Mouse (Mus musculus): ENCODE results near the gene Mknk1. TPM values are rescaled to one million over a fixed set of nuclear protein-coding genes. Genes with fewer than 3 reads are reported as not detected.
A peak's percentile ranks its signal among the peaks of the same experiment; 100 is the strongest.

Mknk1 gene
- 10 to 100 TPM; 34.9 to 45.5 (median 39.6) TPM for total RNA-seq (2022)

- DNase-seq (ENCODE audit: low spot score in 2 of 2) = peak; percentile 72 to 91
These were observed at the start of gene Mknk1 for GRCm38 (mm10) chr4:115838696-115839641. Gene Mknk1 (plus strand): TSS chr4:115839198.

DNA sequence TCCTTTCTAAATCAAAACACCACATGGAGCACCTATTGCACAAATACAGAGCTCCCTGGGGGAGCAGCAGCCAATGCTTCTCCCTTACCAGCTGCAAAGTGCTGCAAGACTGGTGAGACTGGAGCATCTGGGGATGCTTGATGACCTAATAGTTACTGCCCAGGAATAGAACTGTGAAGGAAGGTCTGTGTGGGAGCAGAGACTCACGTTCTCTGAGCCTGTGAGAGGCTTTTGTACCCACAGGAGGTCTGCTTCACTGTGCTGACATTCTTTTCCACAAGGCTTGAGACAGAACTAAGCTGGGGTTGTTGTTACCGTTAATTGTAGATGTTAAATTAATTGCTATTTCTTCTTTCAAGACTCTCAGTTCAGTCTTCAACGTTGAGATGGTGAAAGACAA, 48.1 kb upstream of the Mknk1 start:
- no peak for DNase-seq (ENCODE audit: low spot score in 2 of 2)

- no peak for DNase-seq (ENCODE audit: low spot score in 2 of 2)
These were observed 43.6 kb upstream of the Mknk1 start for GRCm38 (mm10) chr4:115795360-115795759.

DNA sequence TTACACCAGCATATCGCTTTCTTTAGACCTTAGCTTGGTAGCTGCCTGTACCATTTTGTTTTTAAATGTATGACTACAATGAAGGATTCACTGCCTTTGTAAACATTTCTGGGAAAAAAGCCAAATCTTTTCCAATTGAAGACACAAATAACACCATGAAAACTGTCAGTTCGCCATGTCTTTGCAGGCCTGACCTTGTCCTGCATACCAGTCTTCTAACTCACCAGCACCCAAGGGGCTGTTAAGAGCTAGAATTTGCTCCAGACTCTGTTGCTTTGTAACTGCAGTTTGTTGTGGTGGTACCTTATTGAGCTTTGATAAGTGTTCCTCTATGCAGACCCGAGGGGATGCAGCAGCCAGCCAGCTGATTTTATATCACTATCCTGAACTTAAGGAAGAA, 39.0 kb upstream of the Mknk1 start:
- DNase-seq (ENCODE audit: low spot score in 2 of 2) = no peak

DNA sequence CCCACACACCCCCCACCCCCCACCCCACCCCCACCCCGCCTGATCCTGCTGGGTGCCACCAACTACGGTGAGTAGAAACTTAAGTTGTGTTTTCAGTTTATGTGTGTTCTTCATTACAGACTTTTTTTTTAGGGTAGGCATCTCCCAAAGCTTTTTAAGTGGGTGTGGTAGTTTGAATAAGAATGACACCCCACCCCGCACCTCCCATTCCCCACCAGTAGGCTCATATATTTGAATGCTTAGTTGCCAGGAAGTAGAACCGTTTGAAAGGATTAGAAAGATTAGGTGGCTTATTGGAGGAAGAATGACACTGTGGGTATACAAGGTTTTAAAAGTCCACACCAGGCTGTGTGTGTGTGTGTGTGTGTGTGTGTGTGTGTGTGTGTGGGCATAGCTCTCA, 26.7 kb upstream of the Mknk1 start:
- DNase-seq (ENCODE audit: low spot score in 2 of 2) = no peak

GRCm38 (mm10) chr4:115815606-115816005, 23.4 kb upstream of the Mknk1 start:
- no peak for DNase-seq (ENCODE audit: low spot score in 2 of 2)

- DNase-seq (ENCODE audit: low spot score in 2 of 2) = no peak
These were observed 18.8 kb upstream of the Mknk1 start for GRCm38 (mm10) chr4:115820199-115820598.

DNA sequence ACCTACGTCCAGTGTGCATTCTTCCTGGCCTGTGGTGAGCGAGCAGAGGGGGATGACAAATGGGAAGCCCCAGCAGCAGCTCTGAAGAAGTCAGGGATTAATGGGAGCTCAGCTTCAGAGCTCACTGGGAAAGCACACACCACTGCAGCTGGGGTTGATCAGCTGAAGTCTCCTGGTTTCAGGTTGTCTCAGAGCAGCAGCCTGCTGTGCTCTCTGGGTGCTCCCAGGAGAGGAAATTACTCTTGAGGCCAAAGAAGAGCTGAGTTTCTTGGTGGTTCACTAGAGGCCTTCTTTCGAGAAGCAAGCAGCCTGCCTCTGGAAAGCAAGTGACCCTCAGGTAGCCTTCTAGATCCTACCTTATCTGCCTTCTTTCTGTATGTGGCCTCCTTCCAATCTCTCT, 18.1 kb upstream of the Mknk1 start:
- DNase-seq (ENCODE audit: low spot score in 2 of 2) = peak in 1 of 2 experiments; percentile 2

- DNase-seq (ENCODE audit: low spot score in 2 of 2) = no peak
These were observed 17.6 kb upstream of the Mknk1 start for GRCm38 (mm10) chr4:115821431-115821830.

- no peak for DNase-seq (ENCODE audit: low spot score in 2 of 2)
These were observed 17.1 kb upstream of the Mknk1 start for GRCm38 (mm10) chr4:115821928-115822327.

DNA sequence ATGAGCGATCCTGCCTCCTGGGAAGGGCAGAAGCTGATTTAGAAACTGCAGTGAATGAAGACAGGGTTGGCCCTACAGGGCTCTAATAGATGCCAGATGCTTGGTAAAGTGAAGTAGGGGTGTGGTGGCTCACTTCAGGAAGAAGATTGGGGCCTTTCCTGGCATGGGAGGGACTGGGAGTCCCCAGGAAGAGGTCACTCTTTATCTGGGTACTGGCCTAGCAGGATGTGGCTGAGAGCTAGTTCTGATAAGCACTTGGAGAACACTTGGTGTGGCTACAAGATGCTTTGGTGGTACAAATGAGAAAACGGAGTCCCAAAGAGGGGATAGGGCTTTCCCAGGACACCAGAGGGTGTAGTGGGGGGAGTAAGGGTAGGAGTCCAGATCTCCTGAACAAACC, 14.8 kb upstream of the Mknk1 start:
- DNase-seq (ENCODE audit: low spot score in 2 of 2) = no peak

GRCm38 (mm10) chr4:115825271-115825670, 13.7 kb upstream of the Mknk1 start:
- DNase-seq (ENCODE audit: low spot score in 2 of 2) = no peak

- no peak for DNase-seq (ENCODE audit: low spot score in 2 of 2)
These were observed 11.9 kb upstream of the Mknk1 start for GRCm38 (mm10) chr4:115827066-115827465.

GRCm38 (mm10) chr4:115827535-115827887, 11.5 kb upstream of the Mknk1 start:
- DNase-seq (ENCODE audit: low spot score in 2 of 2) = no peak

DNA sequence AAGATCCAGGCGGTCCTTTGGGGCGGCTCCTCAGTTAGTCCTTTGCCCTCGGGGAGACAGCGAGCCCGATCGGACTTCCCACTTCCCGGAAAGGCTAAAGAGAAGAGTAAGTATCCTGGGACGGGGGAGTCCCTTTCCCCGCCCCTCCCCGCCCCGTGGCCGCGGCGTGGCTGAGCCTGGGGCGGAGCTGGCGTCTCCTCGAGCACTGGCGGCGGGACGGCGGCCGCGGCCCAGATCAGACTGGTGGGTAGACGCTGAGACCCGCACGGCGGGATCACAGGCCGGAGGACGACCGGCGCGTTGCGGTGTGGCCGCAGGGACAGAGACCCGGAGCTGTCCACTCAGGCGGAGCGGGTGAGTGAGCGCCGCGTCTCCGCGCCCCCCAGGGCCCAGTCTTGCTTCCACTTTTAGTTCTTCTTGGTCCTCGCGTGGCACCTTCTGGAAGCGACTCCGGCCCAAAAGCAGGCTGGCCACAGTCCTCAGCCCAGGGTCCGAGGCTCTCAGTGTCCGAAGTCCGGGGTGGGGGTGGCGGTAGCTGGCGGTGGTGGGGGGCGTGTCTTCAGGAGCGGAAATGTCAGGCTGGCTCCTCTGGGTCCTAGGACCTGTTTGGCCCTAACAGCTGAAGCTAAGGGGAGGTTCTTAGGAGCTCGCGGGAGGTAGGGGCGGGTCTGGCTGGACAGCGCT, 11.0 kb upstream of the Mknk1 start, which contains the start of gene Mob3c:
Gene Mob3c, plus strand, starts transcription at position 205 of the 684 bp plus-strand sequence.
- no peak for DNase-seq (ENCODE audit: low spot score in 2 of 2)

DNA sequence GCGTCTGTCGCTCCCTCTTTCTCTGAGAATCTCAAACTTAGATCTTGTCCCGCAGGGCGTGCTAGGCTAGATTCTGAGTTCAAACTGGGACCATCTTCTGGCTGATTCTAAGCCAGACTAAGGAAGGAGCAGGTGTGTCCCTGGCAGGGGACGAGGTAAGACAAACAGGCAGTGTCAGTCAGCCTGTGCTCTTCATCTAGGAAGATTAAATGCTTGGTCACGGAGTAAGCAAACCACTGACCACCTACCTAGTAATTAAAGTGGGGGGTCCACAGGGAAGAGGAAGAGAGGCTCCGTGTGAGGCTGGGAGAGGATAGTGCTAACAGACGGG, 10.5 kb upstream of the Mknk1 start:
- no peak for DNase-seq (ENCODE audit: low spot score in 2 of 2)

DNA sequence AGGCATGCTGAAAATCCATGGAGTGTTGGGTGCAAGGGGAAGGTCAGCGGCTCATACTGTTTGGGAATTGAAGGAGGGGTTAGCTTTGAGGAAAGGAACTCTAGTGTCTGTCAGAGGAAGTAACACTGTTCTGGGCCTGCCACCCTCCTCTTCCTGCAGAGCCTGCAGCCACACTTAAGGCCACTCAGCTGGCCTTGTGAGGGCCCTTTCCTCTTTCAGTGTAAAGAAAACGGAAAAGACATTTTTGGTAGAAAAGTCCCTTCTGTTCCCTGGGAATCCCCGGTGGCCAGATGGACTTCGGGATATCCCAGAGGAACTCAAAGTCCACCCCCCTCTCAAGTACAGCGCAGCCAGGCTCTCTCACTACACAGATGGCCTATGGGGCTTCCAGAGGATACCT, 8.5 kb upstream of the Mknk1 start:
- DNase-seq (ENCODE audit: low spot score in 2 of 2) = no peak

DNA sequence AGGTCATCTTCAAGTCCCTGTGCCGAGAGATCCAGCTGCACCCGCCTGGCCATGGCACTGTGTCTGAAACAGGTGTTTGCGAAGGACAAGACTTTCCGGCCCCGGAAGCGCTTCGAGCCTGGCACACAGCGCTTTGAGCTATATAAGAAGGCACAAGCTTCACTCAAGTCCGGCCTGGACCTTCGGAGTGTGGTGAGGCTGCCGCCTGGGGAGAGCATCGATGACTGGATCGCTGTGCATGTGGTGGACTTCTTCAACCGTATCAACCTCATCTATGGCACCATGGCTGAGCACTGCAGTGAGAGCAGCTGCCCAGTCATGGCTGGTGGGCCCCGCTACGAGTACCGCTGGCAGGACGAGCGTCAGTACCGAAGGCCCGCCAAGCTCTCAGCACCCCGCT, 7.8 kb upstream of the Mknk1 start:
- no peak for DNase-seq (ENCODE audit: low spot score in 2 of 2)

GRCm38 (mm10) chr4:115832040-115832439, 7.0 kb upstream of the Mknk1 start:
- no peak for DNase-seq (ENCODE audit: low spot score in 2 of 2)

GRCm38 (mm10) chr4:115835576-115835975, 3.4 kb upstream of the Mknk1 start:
- DNase-seq (ENCODE audit: low spot score in 2 of 2) = no peak

DNA sequence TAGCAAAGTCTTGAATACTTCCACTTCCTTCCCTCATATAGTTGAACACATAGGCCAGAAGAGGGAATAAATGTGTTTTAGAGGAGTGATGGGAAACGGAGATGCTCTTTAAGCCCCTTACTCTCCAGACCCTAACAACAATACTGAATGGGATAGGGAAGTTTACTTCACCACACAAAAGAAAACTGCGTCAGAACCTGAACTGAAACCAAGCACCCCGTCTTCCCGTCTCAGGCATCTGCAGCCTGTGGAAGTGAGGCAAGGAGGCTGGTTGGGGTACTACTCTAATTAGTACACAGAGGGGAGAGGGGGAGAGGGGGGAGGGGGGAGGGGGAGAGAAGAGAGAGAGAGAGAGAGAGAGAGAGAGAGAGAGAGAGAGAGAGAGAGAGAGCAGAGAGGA, 802 bp upstream of the Mknk1 start:
- no peak for DNase-seq (ENCODE audit: low spot score in 2 of 2)

DNA sequence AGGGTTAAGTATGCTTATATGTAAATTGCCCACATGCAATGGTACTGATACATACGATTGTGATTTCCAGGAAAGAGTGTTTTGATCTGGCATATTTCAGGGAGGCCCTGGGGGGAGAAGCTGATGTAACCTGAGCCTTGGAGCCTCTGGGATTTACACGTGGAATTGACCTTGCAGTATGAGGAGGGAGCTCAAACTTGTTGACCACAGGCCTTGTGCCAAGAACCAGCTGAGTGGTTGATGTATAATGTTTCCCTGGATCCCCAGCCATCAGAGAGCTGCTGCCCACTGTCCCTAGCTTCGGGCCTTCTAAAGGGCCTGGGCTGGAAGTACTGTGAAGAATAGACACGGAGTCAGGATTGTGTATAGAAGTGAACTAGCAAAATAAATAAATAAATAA, 958 bp downstream of the Mknk1 start:
- DNase-seq (ENCODE audit: low spot score in 2 of 2) = no peak

DNA sequence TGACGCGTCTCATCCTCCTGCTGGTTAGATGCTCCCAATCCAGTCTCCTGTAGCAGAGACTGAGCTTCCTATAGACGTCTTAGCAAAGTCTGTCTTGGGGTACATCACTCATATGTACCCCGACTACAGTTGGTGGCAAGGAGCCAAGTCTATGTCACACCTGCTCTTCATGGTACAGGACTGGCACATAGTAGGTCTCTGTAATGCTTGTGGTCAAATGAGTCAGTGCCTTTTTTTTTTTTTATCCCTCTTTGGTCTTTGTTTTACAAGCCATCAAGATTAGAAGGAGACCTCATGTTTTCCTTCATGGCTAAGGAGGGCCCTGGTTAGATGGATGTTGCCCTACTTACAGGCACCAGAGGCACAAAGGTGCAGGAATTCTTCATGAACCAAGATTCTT, 1.8 kb downstream of the Mknk1 start:
- DNase-seq (ENCODE audit: low spot score in 2 of 2) = no peak
